Mouse (Mus musculus) granulocyte monocyte progenitor cell, adult 5-6 weeks (primary cell): ENCODE data around the gene Npnt. TPM values are rescaled to one million over a fixed set of nuclear protein-coding genes. Genes with fewer than 3 reads are reported as not detected.
A peak's percentile ranks its signal among the peaks of the same experiment; 100 is the strongest.

ENCODE experiments used
- ATAC-seq: replicated peaks from 2 replicates; pipeline ENCODE4 v1.8.0; 2016; ENCODE audit warnings: mild to moderate bottlenecking, moderate TSS enrichment, inconsistent platforms; ENCODE audit not compliant: poor library complexity, severe bottlenecking
- total RNA-seq, 2 experiments: library from RNA; stranded (forward) in 1 of 2; stranded (reverse) in 1 of 2; fragments of 200-712, 200-1000 nt in 1 of 2; fragments of >200 nt in 1 of 2; fragmentation: Nextera tagmentation in 1 of 2; gene quantifications; 2 replicates each; pipeline ENCODE4 v1.2.3; 2014 to 2017

Npnt gene
- total RNA-seq (2014; fragmentation: Nextera tagmentation) (not detected in 2 replicates), total RNA-seq (2017) (not detected in 2 replicates)

GRCm38 (mm10) chr3:132949791-132950528, at the start of gene Npnt:
Npnt (minus strand) TSS chr3:132950291.
- peak; percentile 70 for ATAC-seq

GRCm38 (mm10) chr3:132996299-132996698, 46.2 kb upstream of the Npnt start:
- ATAC-seq = no peak

GRCm38 (mm10) chr3:132995904-132996267, 45.8 kb upstream of the Npnt start:
- no peak for ATAC-seq

GRCm38 (mm10) chr3:132995172-132995903, 45.2 kb upstream of the Npnt start:
- ATAC-seq = no peak

GRCm38 (mm10) chr3:132986188-132986587, 36.1 kb upstream of the Npnt start:
- ATAC-seq = no peak

GRCm38 (mm10) chr3:132983845-132984485, 33.9 kb upstream of the Npnt start:
- no peak for ATAC-seq

- ATAC-seq = no peak
Observed at GRCm38 (mm10) chr3:132981968-132982367, 31.9 kb upstream of the Npnt start.

GRCm38 (mm10) chr3:132979781-132980461, 29.8 kb upstream of the Npnt start:
- no peak for ATAC-seq

GRCm38 (mm10) chr3:132966255-132966654, 16.2 kb upstream of the Npnt start:
- ATAC-seq = peak; percentile 30

GRCm38 (mm10) chr3:132964715-132965507, 14.8 kb upstream of the Npnt start:
- ATAC-seq = no peak

- no peak for ATAC-seq
Observed at GRCm38 (mm10) chr3:132962631-132963361, 12.7 kb upstream of the Npnt start.

- no peak for ATAC-seq
Observed at GRCm38 (mm10) chr3:132950529-132950880, 414 bp upstream of the Npnt start.

- ATAC-seq = peak; percentile 29
Observed at GRCm38 (mm10) chr3:132949380-132949790, 706 bp downstream of the Npnt start.

GRCm38 (mm10) chr3:132948298-132948795, 1.7 kb downstream of the Npnt start:
- no peak for ATAC-seq

GRCm38 (mm10) chr3:132946086-132946485, 4.0 kb downstream of the Npnt start:
- no peak for ATAC-seq

- no peak for ATAC-seq
Observed at GRCm38 (mm10) chr3:132945669-132946068, 4.4 kb downstream of the Npnt start.

GRCm38 (mm10) chr3:132944609-132945008, 5.5 kb downstream of the Npnt start:
- no peak for ATAC-seq

GRCm38 (mm10) chr3:132944193-132944592, 5.9 kb downstream of the Npnt start:
- no peak for ATAC-seq

- no peak for ATAC-seq
Observed at GRCm38 (mm10) chr3:132942778-132943177, 7.3 kb downstream of the Npnt start.
